Mouse (Mus musculus): ENCODE data around the gene Gm4779.

Gm4779 gene

GRCm38 (mm10) chrX:101794342-101794741 is at the start of gene Gm4779, which contains the start of gene 8030474K03Rik:
Gm4779 (minus strand) TSS chrX:101794423.
8030474K03Rik (plus strand) TSS chrX:101794656.
- in situ Hi-C loops (cut with MboI; ENCODE audit: low sequenced_read_pairs), result no loop called here

- in situ Hi-C loops (cut with MboI; ENCODE audit: low sequenced_read_pairs), result loop anchor here (25.0 kb wide), 1 partner anchor 117 kb away; no protein-coding TSS in a partner anchor
These were observed 25.8 kb upstream of the Gm4779 start for GRCm38 (mm10) chrX:101819980-101820379.

GRCm38 (mm10) chrX:101819163-101819562 is 24.9 kb upstream of the Gm4779 start:
- in situ Hi-C loops (cut with MboI; ENCODE audit: low sequenced_read_pairs), result loop anchor here (25.0 kb wide), 1 partner anchor 118 kb away; no protein-coding TSS in a partner anchor

- in situ Hi-C loops (cut with MboI; ENCODE audit: low sequenced_read_pairs), result loop anchor here (25.0 kb wide), 1 partner anchor 126 kb away; no protein-coding TSS in a partner anchor
These were observed 17.5 kb upstream of the Gm4779 start for GRCm38 (mm10) chrX:101811750-101812149.

- in situ Hi-C loops (cut with MboI; ENCODE audit: low sequenced_read_pairs), result loop anchor here (25.0 kb wide), 1 partner anchor 132 kb away; no protein-coding TSS in a partner anchor
These were observed 11.3 kb upstream of the Gm4779 start for GRCm38 (mm10) chrX:101805512-101805911.

GRCm38 (mm10) chrX:101791551-101791950 is 2.7 kb downstream of the Gm4779 start:
- in situ Hi-C loops (cut with MboI; ENCODE audit: low sequenced_read_pairs), result no loop called here

GRCm38 (mm10) chrX:101772035-101772434 is 22.2 kb downstream of the Gm4779 start:
- in situ Hi-C loops (cut with MboI; ENCODE audit: low sequenced_read_pairs), result no loop called here

GRCm38 (mm10) chrX:101770307-101770706 is 23.9 kb downstream of the Gm4779 start:
- in situ Hi-C loops (cut with MboI; ENCODE audit: low sequenced_read_pairs), result no loop called here

GRCm38 (mm10) chrX:101769478-101769877 is 24.7 kb downstream of the Gm4779 start:
- in situ Hi-C loops (cut with MboI; ENCODE audit: low sequenced_read_pairs), result no loop called here

- in situ Hi-C loops (cut with MboI; ENCODE audit: low sequenced_read_pairs), result no loop called here
These were observed 26.9 kb downstream of the Gm4779 start for GRCm38 (mm10) chrX:101767280-101767679.

GRCm38 (mm10) chrX:101765111-101765510 is 29.1 kb downstream of the Gm4779 start:
- in situ Hi-C loops (cut with MboI; ENCODE audit: low sequenced_read_pairs), result no loop called here

- in situ Hi-C loops (cut with MboI; ENCODE audit: low sequenced_read_pairs), result no loop called here
These were observed 29.6 kb downstream of the Gm4779 start for GRCm38 (mm10) chrX:101764621-101765020.

- in situ Hi-C loops (cut with MboI; ENCODE audit: low sequenced_read_pairs), result no loop called here
These were observed 39.7 kb downstream of the Gm4779 start for GRCm38 (mm10) chrX:101754478-101754877.

GRCm38 (mm10) chrX:101750144-101750543 is 44.1 kb downstream of the Gm4779 start:
- in situ Hi-C loops (cut with MboI; ENCODE audit: low sequenced_read_pairs), result no loop called here

GRCm38 (mm10) chrX:101741064-101741433 is 53.2 kb downstream of the Gm4779 start:
- in situ Hi-C loops (cut with MboI; ENCODE audit: low sequenced_read_pairs), result no loop called here

GRCm38 (mm10) chrX:101740335-101741063 is 53.7 kb downstream of the Gm4779 start:
- in situ Hi-C loops (cut with MboI; ENCODE audit: low sequenced_read_pairs), result no loop called here
